Mouse (Mus musculus) kidney, adult 2 months (tissue): Measurements from ENCODE around the gene Utp14b. TPM values are rescaled to one million over a fixed set of nuclear protein-coding genes. Genes with fewer than 3 reads are reported as not detected.
A peak's percentile ranks its signal among the peaks of the same experiment; 100 is the strongest.

ENCODE experiments used
- DNase-seq: peaks from one replicate; pipeline ENCODE4 v3.0.0; 2021
- H3K27ac ChIP-seq: fragments of 200-500 bp; 2 replicates; pipeline ENCODE4 v1.5.1; 2012; ENCODE audit warnings: low read depth, low read length, control low read depth, inconsistent platforms; ENCODE audit not compliant: insufficient read depth
- H3K27me3 ChIP-seq: fragments of 200-500 bp; replicated peaks from 2 replicates; pipeline ENCODE4 v1.6.1; 2012; ENCODE audit warnings: mild to moderate bottlenecking, moderate library complexity, low read length, inconsistent platforms; ENCODE audit not compliant: control insufficient read depth, insufficient read depth
- H3K36me3 ChIP-seq: fragments of 200-500 bp; 2 replicates; pipeline ENCODE4 v1.6.1; 2012; ENCODE audit warnings: mild to moderate bottlenecking, moderate library complexity, low read length, inconsistent platforms; ENCODE audit not compliant: control insufficient read depth, insufficient read depth
- H3K4me1 ChIP-seq: fragments of 200-500 bp; 2 replicates; pipeline ENCODE4 v1.6.1; 2011; ENCODE audit warnings: low read length; ENCODE audit not compliant: control insufficient read depth, insufficient read depth
- H3K4me3 ChIP-seq: fragments of 200-500 bp; 2 replicates; pipeline ENCODE4 v1.5.1; 2011; ENCODE audit warnings: mild to moderate bottlenecking, low read depth, low read length, control low read depth; ENCODE audit not compliant: insufficient read depth
- CTCF ChIP-seq: fragments of 200-500 bp; conservative IDR thresholded peaks from 2 replicates; pipeline ENCODE4 v1.5.1; 2011; ENCODE audit warnings: low read depth, mild to moderate bottlenecking, control low read depth, low read length, moderate library complexity, mixed read lengths; ENCODE audit not compliant: insufficient read depth, insufficient read length
- POLR2A ChIP-seq: fragments of 200-500 bp; IDR thresholded peaks from one replicate; pipeline ENCODE4 v1.6.1; 2011; ENCODE audit warnings: low read depth, low read length, control low read depth
- WGBS: fragments of 180-500 bp; shearing (Covaris S2); methylation state at CpG from one replicate; pipeline ENCODE4 v1.1.7; 2018; 5-methylcytosine and 5-hydroxymethylcytosine counted together
- polyA plus RNA-seq: library from polyadenylated mRNA; depleted of rRNA; stranded (reverse); fragments of >200 nt; gene quantifications from 2 replicates; pipeline ENCODE4 v1.2.3, GENCODE M21; 2012; rRNA removed

The Utp14b gene
- 0.45 and 0.69 TPM in 2 replicates for polyA plus RNA-seq

GRCm38 (mm10) chr1:78657671-78658440 lies at the start of gene Utp14b, which contains the start of gene Acsl3:
Utp14b (plus strand) TSS chr1:78658038.
Acsl3 (plus strand) TSS chr1:78657825.
- peak; percentile 96 for TF ChIP-seq POLR2A
- TF ChIP-seq CTCF, result no peak
- DNase-seq, result peak; percentile 99
- H3K36me3 ChIP-seq, result no peaks in the 10 kb centered on the region
- 1% methylated on average over 104 of the region's 104 CpGs for WGBS
- H3K4me3 ChIP-seq, result peak within 1 kb of the TSS; percentile 93
- peaks cover 17% of the 10 kb centered on the region for H3K4me1 ChIP-seq
- peak within 1 kb of the TSS; percentile 65 for H3K27ac ChIP-seq
- H3K27me3 ChIP-seq, result no peaks in the 10 kb centered on the region

GRCm38 (mm10) chr1:78609134-78609907 lies 48.5 kb upstream of the Utp14b start:
- H3K27ac ChIP-seq, result no peak overlapping the region
- no peak overlapping the region for H3K4me3 ChIP-seq
- no peak for TF ChIP-seq POLR2A
- no peak for TF ChIP-seq CTCF
- WGBS, result 53% methylated on average over 12 of the region's 12 CpGs
- no peak for DNase-seq
- no peaks in the 10 kb centered on the region for H3K27me3 ChIP-seq
- H3K4me1 ChIP-seq, result no peaks in the 10 kb centered on the region
- H3K36me3 ChIP-seq, result no peaks in the 10 kb centered on the region

- Histone ChIP-seq H3K36me3 (no peaks in the 10 kb centered on the region), H3K4me1 (no peaks in the 10 kb centered on the region), H3K27ac (no peak overlapping the region), H3K27me3 (no peaks in the 10 kb centered on the region), H3K4me3 (no peak overlapping the region)
- 61% methylated on average over 4 of the region's 4 CpGs for WGBS
- TF ChIP-seq POLR2A, result no peak
- TF ChIP-seq CTCF, result no peak
- no peak for DNase-seq
Measured at GRCm38 (mm10) chr1:78611039-78611438, 46.8 kb upstream of the Utp14b start.

- WGBS, result 82% methylated on average over 1 of the region's 1 CpGs
- no peaks in the 10 kb centered on the region for H3K27me3 ChIP-seq
- no peak overlapping the region for H3K4me3 ChIP-seq
- TF ChIP-seq POLR2A (no peak), CTCF (no peak)
- DNase-seq, result no peak
- H3K36me3 ChIP-seq, result no peaks in the 10 kb centered on the region
- no peak overlapping the region for H3K27ac ChIP-seq
- no peaks in the 10 kb centered on the region for H3K4me1 ChIP-seq
Measured at GRCm38 (mm10) chr1:78612959-78613358, 44.9 kb upstream of the Utp14b start.

GRCm38 (mm10) chr1:78624352-78624751 lies 33.5 kb upstream of the Utp14b start:
- Histone ChIP-seq H3K36me3 (no peaks in the 10 kb centered on the region), H3K4me1 (no peaks in the 10 kb centered on the region), H3K4me3 (no peak overlapping the region), H3K27me3 (no peaks in the 10 kb centered on the region), H3K27ac (no peak overlapping the region)
- DNase-seq, result no peak
- no peak for TF ChIP-seq CTCF
- WGBS, result 89% methylated on average over 2 of the region's 2 CpGs

GRCm38 (mm10) chr1:78634486-78634885 lies 23.4 kb upstream of the Utp14b start:
- H3K4me3 ChIP-seq, result no peak overlapping the region
- TF ChIP-seq CTCF (no peak), POLR2A (no peak)
- no peak overlapping the region for H3K27ac ChIP-seq
- no peaks in the 10 kb centered on the region for H3K27me3 ChIP-seq
- 58% methylated on average over 3 of the region's 3 CpGs for WGBS
- no peaks in the 10 kb centered on the region for H3K36me3 ChIP-seq
- no peaks in the 10 kb centered on the region for H3K4me1 ChIP-seq
- no peak for DNase-seq

GRCm38 (mm10) chr1:78640871-78641270 lies 17.0 kb upstream of the Utp14b start:
- DNase-seq, result no peak
- TF ChIP-seq POLR2A (no peak), CTCF (no peak)
- H3K36me3 ChIP-seq, result no peaks in the 10 kb centered on the region

GRCm38 (mm10) chr1:78641791-78642190 lies 16.0 kb upstream of the Utp14b start:
- no peaks in the 10 kb centered on the region for H3K27me3 ChIP-seq
- H3K4me1 ChIP-seq, result no peaks in the 10 kb centered on the region
- no peak for DNase-seq
- TF ChIP-seq POLR2A, result no peak
- no peak for TF ChIP-seq CTCF
- H3K36me3 ChIP-seq, result no peaks in the 10 kb centered on the region
- no peak overlapping the region for H3K4me3 ChIP-seq
- no peak overlapping the region for H3K27ac ChIP-seq
- 91% methylated on average over 3 of the region's 3 CpGs for WGBS

More at GRCm38 (mm10) chr1:78640871-78641270, 17.0 kb upstream of the Utp14b start:
- Histone ChIP-seq H3K27ac (no peak overlapping the region), H3K4me1 (no peaks in the 10 kb centered on the region), H3K27me3 (no peaks in the 10 kb centered on the region), H3K4me3 (no peak overlapping the region)
